Mouse (Mus musculus) embryo, embryonic 9.5 days (tissue): Measurements from ENCODE around the gene Tmem108.

Experiments used
- DNase-seq: peaks from one replicate; pipeline ENCODE4 v3.0.0-alpha.2; 2017; ENCODE audit errors: extremely low spot score

Gene Tmem108

GRCm38 (mm10) chr9:103628861-103629469 lies 132.7 kb downstream of the Tmem108 start:
- DNase-seq = peak; percentile 17

- DNase-seq = no peak
Measured at GRCm38 (mm10) chr9:103627404-103627900, 134.2 kb downstream of the Tmem108 start.

- no peak for DNase-seq
Measured at GRCm38 (mm10) chr9:103626156-103626555, 135.5 kb downstream of the Tmem108 start.

- DNase-seq = peak; percentile 69
Measured at GRCm38 (mm10) chr9:103624649-103625048, 137.0 kb downstream of the Tmem108 start.

GRCm38 (mm10) chr9:103623560-103624316 lies 137.9 kb downstream of the Tmem108 start:
- DNase-seq = no peak

GRCm38 (mm10) chr9:103622988-103623387 lies 138.6 kb downstream of the Tmem108 start:
- DNase-seq = no peak

GRCm38 (mm10) chr9:103621870-103622269 lies 139.8 kb downstream of the Tmem108 start:
- no peak for DNase-seq

- DNase-seq = no peak
Measured at GRCm38 (mm10) chr9:103620517-103621212, 141.0 kb downstream of the Tmem108 start.

- DNase-seq = no peak
Measured at GRCm38 (mm10) chr9:103614260-103614659, 147.4 kb downstream of the Tmem108 start.

- no peak for DNase-seq
Measured at GRCm38 (mm10) chr9:103608161-103609058, 153.2 kb downstream of the Tmem108 start.

- DNase-seq = no peak
Measured at GRCm38 (mm10) chr9:103606056-103606455, 155.6 kb downstream of the Tmem108 start.

GRCm38 (mm10) chr9:103603792-103604191 lies 157.8 kb downstream of the Tmem108 start:
- DNase-seq = no peak

- no peak for DNase-seq
Measured at GRCm38 (mm10) chr9:103601878-103602277, 159.8 kb downstream of the Tmem108 start.

GRCm38 (mm10) chr9:103600834-103601233 lies 160.8 kb downstream of the Tmem108 start:
- DNase-seq = no peak

GRCm38 (mm10) chr9:103599908-103600307 lies 161.7 kb downstream of the Tmem108 start:
- DNase-seq = no peak

- no peak for DNase-seq
Measured at GRCm38 (mm10) chr9:103597861-103598260, 163.8 kb downstream of the Tmem108 start.

- DNase-seq = peak; percentile 77
Measured at GRCm38 (mm10) chr9:103595190-103595837, 166.3 kb downstream of the Tmem108 start.

- DNase-seq = no peak
Measured at GRCm38 (mm10) chr9:103594423-103595189, 167.0 kb downstream of the Tmem108 start.

GRCm38 (mm10) chr9:103593079-103593478 lies 168.6 kb downstream of the Tmem108 start:
- no peak for DNase-seq

- DNase-seq = no peak
Measured at GRCm38 (mm10) chr9:103591962-103592361, 169.7 kb downstream of the Tmem108 start.
